Mouse (Mus musculus): ENCODE results near the gene Inhbe.
"Not testable (repeated sequence)": the region's sequence is repeated elsewhere in the genome, so short reads cannot be mapped to it uniquely, and the experiment has no call there.

Gene Inhbe

DNA sequence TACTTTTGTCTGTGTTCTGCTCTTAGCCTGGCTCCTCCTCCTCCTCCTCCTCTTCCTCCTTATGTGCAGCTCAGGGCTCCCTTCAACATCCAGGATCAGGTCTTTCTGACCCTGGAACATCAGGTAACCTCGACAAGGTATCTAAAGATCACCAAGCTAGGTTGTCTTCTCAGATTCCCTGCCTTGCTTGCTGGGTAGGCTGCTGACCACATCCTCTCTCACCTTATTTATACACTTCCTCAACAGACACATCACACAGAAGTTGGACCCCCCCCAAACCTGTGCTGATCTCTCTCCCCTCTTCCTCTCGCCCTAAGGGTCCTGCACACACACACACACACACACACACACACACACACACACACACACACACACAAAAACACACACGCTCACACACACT lies 32.6 kb downstream of the Inhbe start, which contains the start of gene Arhgap9:
TSS of gene Arhgap9 (plus strand) at position 344 of the 400 bp plus-strand sequence.
- no peak for DNase-seq

DNA sequence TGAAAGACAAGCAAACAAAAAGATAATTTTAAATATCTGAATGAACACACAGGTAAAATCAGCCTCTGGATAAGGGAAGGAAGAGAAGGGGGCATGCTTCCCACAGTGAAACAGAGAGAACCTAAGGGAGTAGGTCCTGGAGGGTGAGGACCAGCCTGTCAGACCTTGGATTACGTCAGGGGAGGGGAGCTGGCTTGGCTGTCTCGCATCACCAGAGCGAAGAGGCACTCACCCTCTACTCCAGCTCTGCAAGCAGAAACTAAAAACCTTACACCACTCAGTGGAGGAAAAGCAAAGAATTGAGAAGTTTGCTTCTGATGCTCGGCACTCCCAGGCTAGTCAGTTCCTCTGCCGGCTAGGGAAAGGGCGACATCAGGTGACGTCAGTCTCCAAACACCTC lies 34.2 kb downstream of the Inhbe start:
- DNase-seq, result no peak

DNA sequence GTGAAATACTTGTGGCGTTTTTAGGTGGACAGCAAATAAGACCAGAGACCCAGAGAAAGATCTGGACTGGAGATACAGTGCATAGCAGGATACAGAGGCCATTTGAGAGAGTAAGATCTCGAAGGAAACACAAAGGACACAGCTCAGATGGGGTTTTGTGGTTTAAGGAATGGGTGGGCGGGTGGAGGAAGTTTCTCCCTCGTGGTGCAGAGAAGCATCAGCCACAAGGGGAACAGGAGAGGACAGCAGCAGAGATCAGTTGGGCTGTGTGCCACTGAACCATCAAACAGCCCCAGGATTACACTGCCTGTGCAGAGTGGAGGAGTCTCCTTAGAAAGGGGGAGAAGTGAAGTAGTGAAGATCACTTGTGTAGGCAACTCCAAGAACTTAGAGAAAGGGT lies 36.2 kb downstream of the Inhbe start:
- DNase-seq, result no peak

DNA sequence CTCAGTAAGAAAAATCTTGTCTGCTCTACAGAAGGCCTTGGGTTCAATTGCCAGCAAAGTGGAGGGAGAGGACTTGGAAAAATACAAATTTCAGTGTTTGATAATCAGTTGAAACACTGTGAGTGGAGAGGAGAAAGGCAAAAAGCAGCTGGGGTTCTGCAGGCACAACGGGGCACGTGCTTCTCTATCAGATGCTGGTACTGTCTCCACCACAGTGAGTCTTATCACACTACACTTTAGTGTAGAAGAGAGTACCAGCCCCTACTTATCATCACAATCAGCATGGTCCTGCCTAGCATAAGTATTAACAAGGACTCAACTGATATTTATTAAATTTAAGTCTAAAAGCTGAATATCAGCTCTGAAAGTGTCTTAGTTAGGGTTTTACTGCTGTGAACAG lies 36.9 kb downstream of the Inhbe start:
- DNase-seq, result no peak

DNA sequence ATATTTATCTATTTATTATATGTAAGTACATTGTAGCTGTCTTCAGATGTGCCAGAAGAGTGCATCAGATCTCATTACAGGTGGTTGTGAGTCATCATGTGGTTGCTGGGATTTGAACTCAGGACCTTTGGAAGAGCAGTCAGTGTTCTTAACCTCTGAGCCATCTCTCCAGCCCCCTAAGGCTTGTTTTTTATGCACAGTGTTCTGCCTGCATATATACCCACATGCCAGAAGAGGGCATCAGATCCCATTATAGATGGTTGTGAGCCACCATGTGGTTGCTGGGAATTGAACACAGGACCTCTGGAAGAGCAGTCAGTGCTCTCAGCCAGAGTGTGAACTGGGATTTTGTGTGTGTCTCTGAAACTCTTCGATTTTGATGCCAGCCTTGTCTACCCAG lies 39.3 kb downstream of the Inhbe start:
- DNase-seq, result not testable (repeated sequence)

DNA sequence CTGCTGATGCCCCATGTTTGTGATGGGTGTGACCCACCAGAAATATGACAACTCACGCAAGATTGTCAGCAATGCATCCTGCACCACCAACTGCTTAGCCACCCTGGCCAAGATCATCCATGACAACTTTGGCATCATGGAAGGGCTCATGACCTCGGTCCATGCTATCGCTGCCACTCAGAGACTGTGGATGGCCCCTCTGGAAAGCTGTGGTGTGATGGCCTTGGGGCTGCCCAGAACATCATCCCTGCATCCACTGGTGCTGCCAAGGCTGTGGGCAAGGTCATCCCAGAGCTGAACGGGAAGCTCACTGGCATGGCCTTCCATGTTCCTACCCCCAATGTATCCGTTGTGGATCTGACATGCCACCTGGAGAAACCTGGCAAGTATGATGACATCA lies 40.7 kb downstream of the Inhbe start:
- DNase-seq, result not testable (repeated sequence)

DNA sequence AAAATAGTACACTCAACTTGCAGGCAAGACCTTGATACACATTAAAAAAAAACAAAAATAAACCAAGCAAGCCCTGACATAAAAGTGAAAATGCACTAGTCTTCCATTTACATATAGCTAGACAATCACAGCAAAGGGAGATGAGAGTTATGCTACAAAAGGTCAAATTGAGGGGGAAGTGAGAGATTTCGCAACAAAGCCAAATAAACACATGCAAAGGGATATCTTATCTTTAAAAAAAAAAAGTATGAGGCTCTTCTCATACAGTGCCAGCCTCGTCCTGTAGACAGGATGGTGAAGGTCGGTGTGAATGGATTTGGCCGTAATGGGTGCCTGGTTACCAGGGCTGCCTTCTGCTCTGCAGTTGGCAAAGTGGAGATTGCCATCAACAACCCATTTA lies 41.4 kb downstream of the Inhbe start:
- DNase-seq, result no peak

DNA sequence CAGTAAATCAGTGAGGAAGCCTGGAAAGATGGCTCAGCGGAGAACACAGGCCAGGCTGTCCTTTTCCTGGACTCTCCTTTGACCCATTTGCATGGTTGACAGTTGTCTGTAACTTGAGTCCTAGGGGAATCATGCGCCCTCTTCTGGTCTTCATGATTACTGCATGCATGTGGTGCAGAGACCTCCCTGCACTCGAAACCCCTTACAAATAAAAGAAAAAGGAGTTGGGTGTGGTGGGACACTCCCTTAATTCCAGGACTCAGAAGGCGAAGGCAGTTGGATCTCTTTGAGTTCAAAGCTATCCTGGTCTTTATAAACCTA lies 41.9 kb downstream of the Inhbe start:
- peak; percentile 81 to 87 for DNase-seq

DNA sequence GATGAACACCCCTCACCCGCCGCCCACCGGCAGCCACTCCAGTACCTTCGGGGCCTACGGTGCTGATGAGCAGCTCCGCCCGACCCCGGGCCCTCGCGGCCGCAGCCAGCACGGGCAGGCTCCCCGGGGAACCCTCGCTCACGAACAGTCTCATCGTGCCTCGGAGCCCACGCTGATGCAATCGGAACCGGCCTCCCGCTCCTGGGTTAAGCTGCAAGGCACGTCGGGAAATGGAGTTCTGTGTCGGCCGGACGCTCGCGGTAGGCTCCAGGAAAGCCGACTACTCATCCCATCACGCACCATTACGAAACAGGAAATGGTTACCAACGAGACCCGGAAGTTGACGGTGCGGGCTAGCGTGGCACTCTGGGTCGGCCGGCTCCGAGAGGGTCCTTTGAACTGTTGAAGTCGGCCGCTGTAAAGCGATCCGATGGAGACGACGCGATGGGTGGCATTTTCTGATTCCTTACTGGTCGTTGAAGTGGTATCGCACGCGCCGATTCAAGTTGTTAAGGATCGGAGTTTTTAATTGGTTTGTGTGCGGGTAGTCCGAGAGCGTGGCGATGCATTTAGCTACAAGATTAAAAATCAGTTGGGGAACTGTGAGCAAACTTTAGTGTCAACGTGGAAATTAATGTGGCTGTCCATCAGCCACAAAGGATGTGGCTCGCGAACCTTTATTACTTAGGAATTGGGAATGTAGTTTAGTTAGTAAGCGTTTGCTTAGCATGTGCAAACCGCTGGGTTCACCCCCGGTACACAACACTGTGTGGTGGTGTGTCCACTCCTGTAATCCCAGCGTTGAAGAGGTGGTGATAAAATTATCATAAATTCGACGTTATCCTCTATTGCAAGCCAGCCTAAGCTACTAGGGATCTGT lies 42.5 kb downstream of the Inhbe start, which contains the start of gene Mars:
TSS of gene Mars (minus strand) at position 311 of the 880 bp plus-strand sequence.
- DNase-seq, result peak; percentile 92 to 94

DNA sequence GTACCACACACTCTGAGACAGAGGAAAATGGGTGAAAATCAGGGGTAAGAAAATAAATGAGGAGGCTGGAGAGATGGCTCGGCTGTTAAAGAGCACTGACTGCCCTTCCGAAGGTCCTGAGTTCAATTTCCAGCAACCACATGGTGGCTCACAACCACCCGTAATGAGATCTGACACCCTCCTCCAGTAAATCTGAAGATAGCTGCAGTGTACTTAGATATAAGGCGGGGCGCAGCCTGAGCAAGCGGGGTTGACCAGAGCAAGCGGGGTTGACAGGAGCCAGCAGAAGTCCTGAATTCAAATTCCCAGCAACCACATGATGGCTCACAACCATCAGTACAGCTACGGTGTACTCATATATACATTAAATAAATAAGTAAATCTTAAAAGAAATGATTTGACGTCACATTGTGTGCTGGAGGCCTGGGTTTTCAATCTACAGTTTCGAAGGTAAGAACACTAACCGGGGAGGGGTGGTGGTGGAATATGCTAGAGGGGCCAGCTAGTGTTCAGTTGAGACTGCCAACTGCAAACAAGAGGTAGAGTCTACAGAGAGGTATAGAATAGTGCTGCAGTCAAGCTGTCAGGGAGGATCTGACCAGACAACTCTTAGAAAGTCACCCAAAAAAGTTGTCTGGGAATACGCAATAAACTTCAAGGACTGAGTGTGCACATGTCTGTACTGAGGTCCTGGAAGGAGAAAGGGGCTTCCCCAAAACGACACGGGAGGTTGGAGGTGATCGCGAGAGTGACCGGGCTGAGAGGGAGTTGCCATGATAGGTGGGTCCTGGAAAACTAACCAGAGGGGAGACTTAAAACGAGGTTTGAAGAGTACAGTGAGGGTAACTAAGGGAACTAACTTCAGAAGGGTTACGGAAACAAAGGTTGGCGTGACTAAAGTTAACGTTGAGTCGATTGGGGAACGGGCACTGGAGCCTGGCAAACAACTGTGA lies 43.4 kb downstream of the Inhbe start:
- no peak for DNase-seq

DNA sequence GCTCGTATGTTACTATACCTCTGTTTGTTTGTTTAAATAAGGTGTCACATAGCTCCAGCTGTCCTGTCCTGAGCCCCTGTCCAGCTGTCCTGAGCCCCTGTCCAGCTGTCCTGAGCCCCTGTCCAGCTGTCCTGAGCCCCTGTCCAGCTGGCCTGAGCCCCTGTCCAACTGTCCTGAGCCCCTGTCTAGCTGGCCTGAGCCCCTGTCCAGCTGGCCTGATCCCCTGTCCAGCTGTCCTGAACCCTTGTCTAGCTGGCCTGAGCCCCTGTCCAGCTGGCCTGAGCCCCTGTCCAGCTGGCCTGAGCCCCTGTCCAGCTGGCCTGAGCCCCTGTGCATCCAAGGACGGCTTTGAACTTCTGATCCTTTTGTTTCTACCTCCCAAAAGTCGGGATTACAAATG lies 45.0 kb downstream of the Inhbe start:
- DNase-seq, result not testable (repeated sequence)

DNA sequence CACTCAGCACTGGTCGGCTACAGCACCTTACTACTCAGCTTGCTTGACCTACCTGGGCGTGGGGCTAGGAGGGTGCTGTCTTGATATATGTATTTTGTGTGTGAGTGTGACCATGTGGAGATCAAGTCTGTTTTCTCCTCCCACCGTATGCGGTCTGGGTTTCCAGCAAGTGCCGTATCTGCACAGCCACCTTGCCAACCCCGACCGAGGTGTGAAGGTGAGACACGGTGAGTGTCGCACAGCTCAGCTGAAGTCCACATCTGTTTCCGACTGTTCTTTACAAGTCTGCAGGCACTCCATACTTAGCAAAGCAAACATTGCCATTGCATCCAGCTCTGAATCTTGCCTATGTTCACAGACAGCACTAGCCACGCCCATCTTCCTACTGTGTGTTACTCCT lies 51.1 kb downstream of the Inhbe start:
- DNase-seq, result no peak

DNA sequence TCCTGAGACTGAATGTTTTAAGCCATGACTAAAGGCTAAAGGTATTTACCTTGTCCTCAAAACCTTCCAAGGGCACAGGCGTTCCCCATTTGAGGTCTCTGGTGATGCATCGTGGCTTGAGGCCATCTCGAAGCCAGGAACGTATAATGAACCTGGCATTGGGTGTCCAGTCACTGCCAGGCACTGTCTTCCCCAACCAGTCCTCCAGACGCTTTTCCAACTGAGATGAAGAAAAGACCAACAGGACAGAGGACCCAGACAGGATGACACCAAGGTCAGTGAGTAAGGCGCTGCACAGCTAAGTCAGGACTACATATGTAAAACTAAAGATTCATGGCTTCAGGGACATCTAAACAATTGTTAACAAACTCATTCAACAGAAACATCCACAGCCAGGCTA lies 53.9 kb downstream of the Inhbe start:
- peak in 1 of 2 experiments; percentile 1 for DNase-seq
